Mouse (Mus musculus) cerebellum, postnatal 25 days (tissue): ENCODE results near the gene Pdia2.
A peak's percentile ranks its signal among the peaks of the same experiment; 100 is the strongest.
"Not testable (repeated sequence)": the region's sequence is repeated elsewhere in the genome, so short reads cannot be mapped to it uniquely, and the experiment has no call there.

Source experiments
- DNase-seq, 2 experiments: peaks; one replicate each; pipeline ENCODE4 v3.0.0; 2021; ENCODE audit warnings: mixed read lengths in 2 of 2

The Pdia2 gene

DNA sequence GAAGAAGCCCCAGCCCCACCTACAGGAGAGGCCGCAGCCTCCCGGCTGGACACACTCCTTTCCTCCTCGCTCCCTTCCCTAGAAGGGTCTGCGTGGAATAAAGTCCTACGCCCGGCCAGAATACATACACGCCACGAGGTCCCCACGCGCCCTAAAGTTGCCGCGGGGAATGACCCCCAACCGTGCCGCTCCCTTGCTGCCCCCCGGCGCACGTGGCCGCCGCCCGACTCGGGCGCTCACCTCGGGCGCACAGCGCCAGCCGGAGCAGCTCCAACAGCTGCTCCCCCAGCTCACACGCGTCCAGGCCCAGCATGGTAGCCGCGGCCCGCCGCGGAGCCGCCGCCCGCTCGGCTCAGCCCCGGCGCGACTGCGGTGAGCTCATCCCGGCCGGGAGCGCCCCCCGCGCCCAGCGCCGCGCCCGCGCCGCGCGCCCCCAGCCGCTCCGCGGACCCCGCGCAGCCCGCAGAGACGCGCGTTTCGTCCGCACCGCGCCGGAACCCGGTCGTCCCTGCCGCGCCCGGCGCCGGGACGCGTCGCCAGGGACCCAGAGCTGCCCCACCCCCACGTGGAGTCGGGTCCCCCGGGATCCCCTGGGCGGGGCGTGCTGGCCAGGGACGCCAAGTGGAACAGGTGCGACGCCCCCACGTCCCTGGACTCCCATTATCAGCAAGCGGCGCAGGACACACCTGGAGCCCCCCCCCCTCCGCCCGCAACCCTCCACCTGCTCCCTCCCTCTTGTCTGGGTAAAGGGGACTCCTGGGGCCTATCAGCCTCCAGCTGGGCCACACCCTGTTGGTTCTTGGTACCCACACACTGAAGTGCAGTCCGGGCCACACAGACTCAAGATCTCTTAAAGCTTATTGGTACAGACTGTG, 2.2 kb upstream of the Pdia2 start:
- peak; percentile 35 to 52 for DNase-seq

DNA sequence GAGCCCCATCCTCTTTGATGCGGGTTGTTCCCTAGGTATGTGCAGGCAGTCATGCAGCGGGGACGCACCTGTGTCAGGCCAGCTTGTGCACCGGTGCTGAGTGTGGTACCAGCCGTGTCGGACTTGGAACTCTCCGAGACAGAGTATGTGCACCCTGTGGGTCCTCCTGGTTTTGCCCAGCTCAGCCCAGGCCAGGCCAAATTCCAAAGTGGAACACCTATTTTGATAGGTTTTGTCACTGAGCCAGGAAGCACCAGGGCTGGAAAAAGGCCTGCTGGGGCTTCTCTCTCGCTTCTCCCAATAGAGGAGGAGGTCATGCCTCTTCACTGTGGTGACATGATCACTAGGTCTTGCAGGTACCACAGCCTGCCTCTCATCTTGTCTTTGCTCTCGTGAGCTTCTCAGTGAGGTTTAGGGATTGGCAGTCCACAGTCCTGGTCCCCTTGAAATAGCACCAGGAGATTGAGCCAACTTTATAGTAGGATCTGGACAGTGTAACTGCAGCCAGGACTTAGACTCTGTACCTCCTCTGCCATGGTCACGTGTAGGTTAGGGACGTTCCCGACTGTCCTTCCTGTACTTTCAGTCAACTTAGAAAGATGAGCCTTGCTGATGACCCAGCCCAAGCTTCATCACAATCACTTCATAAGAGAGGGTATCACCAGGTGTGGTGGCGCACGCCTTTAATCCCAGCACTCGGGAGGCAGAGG, 6.3 kb downstream of the Pdia2 start:
- DNase-seq = no peak

DNA sequence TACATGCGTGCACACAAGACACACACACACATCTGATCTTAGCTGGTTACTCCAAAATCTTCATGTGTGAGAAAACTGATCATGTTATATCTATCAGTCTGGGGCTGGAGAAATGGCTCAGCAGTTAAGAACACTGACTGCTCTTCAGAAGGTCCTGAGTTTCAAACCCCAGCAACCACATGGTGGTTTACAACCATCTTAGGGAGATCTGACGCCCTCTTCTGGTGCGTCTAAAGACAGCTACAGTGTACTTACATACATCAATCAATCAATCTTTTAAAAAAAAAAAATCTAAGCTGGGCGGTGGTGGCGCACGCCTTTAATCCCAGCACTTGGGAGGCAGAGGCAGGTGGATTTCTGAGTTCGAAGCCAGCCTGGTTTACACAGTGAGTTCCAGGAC, 7.4 kb downstream of the Pdia2 start:
- DNase-seq = not testable (repeated sequence)

DNA sequence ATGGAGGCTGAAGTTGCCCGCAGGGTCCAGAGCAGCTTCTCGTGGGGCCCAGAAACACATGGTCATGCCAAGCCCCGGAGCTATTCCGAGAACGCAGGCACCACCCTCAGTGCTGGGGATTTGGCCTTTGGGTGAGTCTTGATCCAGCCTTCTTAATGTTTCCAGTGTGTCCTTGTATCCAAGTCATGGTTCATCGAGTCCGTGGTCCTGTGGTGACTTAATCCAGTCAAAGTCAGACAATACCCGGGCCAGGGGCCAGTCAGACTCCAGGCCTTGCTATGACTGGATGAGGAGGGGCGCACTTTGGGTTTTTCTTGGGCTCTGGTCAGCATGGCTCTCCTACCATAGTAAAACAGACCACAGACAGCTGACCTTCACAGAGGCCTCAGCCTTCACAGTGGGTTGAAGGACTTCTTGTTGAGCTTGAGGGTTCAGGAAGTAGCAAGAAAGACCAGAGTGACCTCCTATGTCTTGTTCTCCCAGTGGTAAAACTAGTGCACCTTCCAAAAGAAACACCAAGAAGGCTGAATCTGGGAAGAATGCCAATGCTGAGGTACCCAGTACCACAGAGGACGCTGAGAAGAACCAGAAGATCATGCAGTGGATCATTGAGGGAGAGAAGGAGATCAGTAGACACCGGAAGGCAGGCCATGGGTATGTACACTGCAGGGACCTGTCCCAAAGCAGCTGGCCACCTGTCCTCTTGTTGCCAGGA, 10.6 kb downstream of the Pdia2 start:
- DNase-seq = no peak

DNA sequence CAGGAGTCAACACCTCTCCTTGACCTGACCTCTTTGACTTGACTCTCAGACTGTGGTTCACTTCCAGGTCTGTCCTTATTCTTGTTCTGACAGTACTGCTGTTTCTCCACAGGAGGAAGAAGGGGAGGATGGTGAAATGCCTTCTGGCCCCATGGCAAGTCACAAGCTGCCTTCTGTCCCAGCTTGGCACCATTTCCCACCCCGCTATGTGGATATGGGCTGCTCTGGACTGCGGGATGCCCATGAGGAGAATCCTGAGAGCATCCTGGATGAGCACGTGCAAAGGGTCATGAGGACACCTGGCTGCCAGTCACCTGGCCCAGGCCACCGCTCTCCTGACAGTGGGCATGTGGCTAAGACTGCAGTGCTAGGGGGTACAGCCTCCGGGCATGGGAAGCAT, 11.3 kb downstream of the Pdia2 start:
- DNase-seq = peak; percentile 65 to 75

DNA sequence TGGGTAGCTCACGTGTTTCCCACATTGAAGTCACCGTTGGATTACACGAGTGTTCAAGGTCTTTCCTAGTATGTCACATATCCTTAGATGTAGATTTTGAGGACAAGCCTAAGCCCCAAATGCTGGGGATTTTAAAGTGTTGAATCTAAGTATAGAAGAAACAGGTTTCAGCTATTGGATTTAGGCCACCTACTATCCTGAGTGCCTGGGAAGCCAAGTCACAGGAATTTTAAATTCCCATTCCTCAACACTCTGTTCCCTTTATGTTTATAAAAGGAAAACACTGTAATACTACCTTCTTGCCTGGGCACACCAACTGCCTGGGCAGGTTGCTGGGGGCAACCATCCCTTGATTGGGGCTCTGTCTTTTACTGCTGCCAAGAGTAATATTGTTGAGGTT, 17.7 kb downstream of the Pdia2 start:
- no peak for DNase-seq

DNA sequence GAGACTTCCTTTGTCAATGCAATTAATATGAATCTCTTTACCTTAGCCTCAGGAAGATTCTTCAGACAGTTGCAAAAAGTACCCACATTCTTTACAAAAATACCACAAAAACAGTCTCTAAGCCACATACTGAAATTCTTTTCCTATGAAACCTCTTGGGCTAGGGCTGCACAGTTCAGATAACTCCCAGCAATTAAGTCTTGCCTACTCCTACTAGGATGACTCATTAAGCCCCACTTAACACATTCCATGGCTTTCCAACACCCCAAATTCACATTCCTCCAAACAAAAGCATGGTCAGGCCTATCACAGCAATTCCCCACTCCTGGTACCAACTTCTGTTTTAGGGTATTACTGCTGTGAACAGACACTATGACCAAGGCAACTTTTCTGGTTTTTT, 20.3 kb downstream of the Pdia2 start:
- DNase-seq = no peak

DNA sequence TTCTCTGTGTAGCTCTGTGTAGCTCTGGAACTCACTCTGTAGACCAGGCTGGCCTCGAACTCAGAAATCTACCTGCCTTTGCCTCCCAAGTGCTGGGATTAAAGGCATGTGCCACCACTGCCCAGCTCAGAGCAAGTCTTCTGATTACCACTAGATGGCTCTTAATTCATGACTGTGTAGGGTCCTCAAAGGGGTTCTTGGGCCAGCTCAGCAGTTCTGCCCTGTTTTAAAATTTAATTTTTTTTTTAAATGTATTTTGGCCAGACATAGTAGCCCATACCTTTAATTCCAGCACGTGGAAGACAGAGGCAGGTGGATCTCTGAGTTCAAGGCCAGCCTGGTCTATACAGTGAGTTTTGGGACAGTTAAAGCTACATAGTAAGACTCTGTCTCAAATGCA, 23.6 kb downstream of the Pdia2 start:
- not testable (repeated sequence) for DNase-seq

DNA sequence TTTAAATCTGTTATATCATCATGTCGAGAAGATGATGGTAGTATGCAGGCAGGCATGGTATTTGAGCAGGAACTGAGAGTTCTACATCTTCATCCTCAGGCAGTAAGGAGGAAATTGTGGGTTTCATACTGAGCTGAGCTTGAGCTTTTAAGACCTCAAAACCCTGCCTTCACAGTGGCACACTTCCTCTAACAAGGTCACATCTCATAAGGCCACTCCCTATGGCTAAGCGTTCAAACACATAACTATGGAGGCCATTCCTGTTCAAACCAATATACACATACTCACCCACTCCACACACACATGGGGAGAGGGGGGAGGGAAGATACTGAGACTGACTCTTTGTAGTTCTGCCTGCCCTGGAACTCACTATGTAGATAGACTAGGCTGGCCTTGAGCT, 30.8 kb downstream of the Pdia2 start:
- DNase-seq = no peak

DNA sequence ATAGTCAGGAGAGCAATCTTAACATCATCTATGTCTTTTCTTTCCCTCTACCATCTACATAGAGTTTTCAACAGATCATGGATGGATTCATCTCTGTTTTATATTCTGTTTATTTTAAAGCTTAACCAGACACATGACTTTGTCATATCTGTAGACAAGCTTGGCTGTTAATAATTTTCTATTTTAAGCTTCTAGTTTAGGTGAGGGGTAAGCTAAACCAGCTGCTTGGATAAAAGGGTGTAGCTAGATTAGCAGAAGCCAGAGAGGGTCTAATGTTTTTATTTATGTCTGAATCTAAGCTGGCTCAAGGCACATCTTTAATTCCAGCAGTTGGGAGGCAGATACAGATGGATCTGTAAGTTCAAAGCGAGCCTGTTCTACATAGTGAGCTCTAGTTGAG, 36.2 kb downstream of the Pdia2 start:
- DNase-seq = no peak

DNA sequence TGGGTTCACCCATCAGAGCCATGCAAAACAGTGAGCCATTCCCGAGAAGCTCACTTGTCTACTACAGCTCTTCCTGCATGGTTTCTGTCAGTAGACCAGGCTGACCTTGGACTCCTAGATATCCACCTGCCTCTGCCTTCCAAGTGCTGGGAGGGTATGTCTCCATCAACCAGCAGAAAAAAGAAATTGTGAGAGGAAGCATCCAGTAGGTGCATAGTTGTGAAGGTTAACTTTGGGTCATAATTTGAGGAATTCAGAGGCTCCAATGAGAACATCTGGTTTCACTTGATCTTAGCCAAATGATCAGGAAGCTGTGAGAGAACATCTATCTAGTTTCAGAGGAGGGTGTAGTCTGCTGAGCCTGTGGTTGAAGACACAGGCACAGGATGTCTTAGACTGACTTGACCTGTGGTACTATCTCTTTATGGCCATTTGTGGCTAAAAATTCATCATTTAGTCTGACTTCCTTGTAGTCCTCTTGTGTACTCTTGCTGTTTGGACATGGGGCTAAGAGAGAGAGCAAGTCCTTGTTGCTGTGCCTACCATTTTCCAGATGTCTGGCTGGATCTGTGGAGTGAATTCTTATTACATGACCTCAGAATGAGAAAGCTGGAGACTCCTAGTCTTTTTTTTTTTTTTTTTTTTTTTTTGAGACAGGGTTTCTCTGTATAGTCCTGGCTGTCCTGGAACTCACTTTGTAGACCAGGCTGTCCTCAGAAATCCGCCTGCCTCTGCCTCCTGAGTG, 46.8 kb downstream of the Pdia2 start:
- DNase-seq = no peak

DNA sequence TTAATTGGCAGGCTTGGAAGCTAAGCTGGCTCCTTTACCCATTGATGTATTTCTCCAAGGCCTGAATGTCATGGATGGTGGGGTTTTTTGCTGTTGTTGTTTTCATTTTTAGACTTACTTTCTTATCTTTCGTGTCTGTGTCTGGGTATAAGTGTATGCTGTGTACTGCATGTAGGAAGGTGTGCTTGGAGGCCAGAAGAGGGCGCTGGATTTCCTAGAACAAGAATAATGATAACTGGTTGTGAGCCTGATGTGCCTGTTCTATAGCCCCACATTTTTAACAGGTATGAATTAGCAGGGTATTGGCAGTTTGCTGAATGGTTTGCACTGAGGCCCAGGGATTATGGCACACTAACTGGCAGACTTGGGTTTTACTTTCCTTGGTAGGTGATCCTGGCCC, 49.8 kb downstream of the Pdia2 start:
- DNase-seq = no peak
